Mouse (Mus musculus): ENCODE measurements around the gene Wars.
A peak's percentile ranks its signal among the peaks of the same experiment; 100 is the strongest.
"Not testable (repeated sequence)": the region's sequence is repeated elsewhere in the genome, so short reads cannot be mapped to it uniquely, and the experiment has no call there.

The Wars gene

DNA sequence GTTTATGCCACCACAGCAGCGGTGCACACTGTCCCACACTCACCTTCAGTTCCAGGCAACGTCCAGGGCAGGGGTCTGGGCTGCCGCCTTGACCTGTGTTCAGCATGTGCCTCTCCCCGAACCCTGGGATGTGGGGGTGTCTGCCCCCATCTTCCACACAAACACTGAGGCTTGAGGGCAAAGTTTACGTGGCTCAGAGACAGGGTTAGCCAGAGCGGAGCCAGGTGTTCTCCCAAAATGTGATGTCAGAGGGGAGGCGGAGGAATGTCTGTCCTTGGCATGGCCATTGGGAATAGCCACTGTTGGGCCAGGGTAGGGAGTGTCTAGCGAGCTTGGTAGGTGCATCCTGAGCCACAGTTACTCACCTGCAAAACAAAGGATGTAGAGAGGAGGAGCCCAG lies 41.2 kb downstream of the Wars start:
- no peak for DNase-seq

DNA sequence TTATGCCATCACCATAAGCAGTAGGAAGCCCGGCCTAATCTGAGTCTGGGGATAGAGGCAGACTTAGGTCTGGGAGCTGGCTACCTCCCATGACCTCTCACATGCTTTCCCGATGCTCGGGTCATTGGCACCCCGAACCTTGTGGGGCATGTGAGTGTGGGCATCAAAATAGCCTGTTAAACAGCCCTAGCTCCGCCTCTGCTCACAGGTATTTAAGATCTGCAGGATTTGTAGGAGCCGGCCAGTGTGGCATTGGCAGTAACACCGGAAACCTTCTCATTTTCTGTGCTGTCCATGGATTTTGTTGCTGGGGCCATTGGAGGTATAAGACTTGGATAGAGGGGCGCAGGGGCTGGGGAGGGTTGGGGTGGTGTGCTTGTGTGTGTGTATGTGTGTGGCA lies 43.1 kb downstream of the Wars start:
- DNase-seq, result no peak

DNA sequence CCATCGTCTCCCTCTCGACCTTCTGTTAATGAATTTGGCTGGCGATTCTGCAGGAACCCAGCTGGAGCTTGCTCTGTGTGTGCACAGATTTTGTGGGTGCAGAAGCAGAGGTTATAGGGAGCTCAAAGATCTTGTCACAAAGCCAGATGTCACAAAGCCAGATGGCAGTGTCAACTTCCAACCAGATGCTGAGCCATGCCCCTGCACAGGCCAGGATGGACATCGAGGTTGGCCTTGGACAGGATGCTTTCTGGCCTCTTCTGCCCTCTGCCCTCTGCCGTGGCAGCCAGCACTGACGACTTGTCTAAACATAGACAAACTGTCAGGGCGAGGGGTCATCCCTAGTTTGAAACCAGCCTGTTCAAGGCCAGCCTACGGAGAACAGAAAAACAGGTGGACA lies 43.8 kb downstream of the Wars start:
- no peak for DNase-seq

DNA sequence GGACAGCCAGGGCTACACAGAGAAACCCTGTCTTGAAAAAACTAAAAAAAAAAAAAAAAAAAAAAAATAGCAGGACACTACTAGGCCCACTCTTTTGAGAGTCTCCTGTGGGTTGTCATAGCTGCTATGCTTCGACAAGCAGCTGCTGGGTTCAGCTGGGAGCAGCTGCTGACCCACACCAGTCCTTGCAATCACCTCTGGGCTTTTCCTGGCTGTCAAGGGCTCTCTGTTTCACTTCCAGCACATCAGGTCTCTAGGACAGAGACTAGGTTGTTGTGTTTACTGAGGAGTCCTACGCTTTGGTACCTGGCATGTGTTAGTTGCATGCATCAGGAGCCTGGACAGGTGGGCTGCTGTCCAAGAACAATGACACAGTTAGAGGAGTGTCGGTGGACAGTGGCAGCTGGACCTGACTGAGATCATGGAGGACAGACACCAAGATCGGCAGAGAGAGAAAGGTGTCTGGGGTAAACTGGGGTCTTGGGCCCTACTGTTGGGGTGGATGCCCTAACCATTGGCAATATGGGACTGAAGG lies 44.4 kb downstream of the Wars start:
- no peak for DNase-seq

DNA sequence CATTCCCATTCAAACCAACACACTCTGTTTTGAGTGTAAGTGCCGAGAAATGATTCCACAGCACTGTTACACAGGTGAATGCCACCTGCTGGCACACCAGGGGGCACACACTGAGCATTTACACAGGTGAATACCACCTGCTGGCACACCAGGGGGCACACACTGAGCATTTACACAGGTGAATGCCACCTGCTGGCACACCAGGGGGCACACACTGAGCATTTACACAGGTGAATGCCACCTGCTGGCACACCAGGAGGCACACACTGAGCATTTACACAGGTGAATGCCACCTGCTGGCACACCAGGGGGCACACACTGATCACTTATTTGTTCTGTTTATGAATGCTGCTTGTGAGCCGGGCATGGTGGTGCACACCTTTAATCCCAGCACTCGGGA lies 45.9 kb downstream of the Wars start:
- DNase-seq, result not testable (repeated sequence)

DNA sequence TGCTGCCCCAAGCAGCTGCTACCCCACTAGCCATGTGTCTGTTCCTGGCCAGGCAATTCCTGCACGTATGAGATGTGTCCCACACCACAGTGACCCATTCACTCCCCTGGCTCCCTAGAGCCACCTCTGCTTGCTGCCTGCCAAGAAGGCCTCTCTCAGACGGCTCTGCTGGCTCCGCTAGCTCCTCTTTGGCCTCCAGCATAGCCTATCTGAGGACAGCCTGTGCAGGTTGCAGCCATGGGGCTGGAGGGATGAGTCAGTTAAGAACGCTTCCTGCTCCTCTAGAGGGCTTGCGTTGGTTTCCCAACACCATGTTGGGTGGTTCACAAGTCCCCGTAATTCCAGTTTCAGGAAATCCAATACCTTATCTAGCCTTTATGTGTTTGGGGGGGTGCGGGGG lies 51.3 kb downstream of the Wars start:
- DNase-seq, result no peak

DNA sequence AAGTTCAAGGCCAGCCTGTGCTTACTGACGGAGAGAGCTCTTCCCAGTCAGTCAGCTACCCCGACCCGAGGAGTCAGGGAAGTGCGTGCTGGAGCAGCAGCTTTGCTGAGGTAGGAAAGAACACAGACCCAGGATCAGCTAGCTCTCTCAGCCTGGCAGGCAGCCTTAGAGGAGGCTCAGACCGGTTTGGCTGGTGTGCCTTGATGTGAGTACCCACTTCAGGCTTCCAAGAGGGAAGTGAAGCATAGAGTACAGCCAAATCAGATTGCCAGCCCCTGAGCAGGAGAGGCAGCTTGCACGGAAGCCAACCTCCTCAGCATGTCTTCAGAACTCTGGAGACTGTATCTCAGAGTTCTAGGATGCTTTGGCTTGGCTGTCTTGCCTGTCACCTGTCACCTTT lies 52.8 kb downstream of the Wars start:
- no peak for DNase-seq

DNA sequence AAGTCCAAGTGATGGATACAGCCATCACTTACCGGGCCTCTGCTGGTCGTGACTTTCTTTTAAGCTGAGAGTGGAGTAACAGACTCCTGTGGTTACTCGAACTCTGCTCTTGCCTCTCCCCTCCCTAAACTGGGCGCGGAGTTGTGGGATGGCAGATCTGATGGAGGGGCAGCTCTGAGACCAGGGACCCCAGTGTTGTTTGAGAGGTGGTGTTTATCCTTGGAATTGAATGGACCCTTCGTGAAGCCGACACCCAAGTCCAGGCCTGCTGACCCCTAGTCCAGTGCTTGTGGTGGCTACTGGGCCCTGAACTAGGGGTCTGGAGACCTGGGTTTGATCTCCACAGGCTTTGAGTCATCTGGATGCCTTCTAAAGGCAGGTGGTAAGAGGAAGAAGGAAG lies 57.3 kb downstream of the Wars start:
- no peak for DNase-seq

DNA sequence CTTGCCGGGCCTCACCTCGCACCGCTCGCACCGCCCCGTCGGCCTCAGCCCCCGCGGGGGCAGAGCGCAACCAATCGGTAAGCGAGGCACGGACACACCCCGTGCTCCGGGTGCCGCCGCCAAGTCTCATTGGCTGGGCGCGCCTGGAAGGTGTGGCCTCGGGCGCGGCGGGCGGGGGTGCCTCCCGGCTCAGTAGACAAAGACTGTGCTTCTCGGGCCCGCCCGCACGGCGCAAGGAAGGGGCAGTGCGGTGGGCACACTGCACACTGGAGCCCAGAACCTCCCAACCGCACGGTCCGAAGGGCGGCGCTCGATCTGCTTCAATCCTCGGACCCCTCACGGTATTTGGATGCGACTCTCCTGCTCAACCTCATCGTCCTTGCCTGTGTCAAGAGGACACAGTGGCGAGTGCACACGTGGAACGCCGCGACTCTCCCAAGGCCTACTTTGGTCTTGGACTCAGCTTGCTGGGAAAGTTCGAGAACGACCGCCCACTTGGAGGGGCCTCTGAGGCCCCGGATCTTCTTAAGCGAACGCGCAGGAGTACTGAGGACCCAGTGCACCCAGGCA lies 58.0 kb downstream of the Wars start, which contains the start of the genes Slc25a29 and Slc25a47:
Gene Slc25a29 (minus strand): TSS at position 44 of the 570 bp plus-strand sequence.
Gene Slc25a47 (plus strand): TSS at position 207 of the 570 bp plus-strand sequence.
- DNase-seq, result peak; percentile 99

DNA sequence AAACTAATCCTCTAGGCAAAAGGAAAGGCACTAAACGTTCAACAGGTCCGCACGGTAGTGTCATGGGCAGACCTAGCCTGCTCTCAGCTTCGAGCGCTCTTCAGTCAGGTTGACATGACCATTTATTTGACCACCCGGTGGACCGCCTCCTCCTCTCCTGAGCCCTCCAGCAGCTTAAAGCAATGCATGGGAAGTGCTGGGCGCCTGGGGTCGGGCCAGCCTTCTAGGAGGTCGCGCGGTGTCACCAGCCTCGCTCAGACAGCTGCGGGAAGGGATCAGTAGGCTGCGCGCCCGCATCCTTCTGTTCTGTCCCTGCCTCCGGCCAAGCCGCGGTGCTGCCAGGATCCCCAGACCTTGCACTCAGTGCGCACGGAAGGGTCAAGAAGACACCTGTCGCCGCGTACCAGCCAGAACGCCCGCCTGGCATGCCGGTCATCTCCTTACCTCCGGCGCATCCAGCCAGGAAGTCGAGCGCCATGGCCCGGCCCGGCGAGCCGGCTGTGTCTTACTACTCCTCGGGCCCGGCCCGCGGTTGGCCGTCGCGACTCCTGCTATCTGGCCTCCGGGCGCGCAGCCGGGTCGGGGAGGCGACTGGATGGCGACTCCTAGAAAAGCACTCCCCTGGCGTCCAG lies 58.6 kb downstream of the Wars start:
- DNase-seq, result no peak

DNA sequence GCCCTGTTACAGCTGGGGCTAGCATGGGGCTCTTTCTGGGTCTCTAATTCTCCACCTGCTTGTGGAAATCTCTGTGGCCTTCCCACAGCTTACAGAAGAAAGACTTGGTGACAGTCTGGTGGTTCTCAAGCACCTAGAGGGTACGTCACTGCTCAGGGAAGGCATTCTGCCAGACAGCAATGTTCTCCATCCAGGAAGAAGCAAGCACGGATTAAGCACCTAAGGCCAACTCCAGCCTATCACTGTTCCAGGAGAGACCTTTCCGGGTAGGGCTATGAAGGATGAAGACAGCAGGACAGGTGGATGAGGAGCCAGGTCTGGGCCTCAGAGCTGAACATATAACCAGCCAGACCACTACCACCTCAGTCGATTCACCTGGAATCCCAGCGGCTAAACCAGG lies 59.2 kb downstream of the Wars start:
- no peak for DNase-seq

DNA sequence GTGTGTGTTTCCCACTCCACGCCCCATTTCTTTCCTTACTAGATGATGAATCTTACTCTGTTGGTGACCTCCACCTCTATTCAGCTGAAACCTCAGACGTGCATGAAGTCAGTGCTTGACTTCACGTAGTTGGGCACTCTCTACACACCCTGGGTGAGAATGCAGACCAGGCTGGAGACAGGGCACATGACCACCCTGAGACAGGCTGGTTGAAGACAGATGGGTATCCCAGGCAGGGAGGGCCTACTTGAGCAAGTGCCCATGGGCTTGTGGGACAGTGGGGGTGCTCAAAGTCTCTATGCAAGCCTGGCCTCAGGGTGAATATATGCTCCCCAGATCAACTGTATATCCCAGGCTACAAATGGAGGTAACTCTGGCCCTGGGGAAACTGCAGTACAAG lies 59.6 kb downstream of the Wars start:
- DNase-seq, result no peak

DNA sequence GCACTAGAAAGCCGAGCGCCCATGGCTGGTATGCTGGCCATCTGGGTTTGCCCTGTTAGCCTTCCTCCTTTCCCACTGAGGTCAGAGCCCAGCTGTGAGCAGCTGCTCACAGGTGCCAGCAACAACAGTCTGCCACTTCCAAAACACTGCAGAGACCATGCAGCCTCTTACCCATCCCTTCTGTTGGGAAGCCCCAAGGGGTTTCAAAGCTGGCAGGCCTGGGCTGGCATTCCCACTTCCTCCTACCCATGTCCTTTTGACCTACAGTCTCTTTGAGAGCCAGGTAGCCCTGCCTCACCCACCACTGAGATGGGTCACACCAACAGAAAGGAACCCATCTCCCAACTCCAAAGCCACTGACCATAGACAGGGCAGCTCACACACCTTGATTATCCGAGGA lies 60.6 kb downstream of the Wars start:
- DNase-seq, result no peak

DNA sequence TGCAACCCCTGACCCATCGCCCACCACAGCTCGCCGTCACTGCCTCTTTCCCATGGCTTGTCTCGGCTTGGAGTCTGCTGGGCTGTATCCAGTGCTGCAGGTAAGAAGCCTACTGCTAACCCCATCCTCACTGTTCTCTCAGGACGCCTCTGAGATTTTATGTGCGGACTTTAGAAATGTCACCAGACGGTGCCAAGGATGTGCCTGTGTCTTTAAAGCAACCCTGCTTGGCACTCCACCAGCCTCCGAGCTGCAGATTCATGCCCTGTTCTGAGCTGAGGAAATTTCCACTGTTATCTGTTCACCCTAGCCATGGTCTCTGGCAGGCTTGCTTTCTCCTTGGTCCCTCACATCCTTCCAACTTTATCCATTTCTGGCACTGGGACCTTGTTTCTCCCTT lies 61.1 kb downstream of the Wars start:
- no peak for DNase-seq

DNA sequence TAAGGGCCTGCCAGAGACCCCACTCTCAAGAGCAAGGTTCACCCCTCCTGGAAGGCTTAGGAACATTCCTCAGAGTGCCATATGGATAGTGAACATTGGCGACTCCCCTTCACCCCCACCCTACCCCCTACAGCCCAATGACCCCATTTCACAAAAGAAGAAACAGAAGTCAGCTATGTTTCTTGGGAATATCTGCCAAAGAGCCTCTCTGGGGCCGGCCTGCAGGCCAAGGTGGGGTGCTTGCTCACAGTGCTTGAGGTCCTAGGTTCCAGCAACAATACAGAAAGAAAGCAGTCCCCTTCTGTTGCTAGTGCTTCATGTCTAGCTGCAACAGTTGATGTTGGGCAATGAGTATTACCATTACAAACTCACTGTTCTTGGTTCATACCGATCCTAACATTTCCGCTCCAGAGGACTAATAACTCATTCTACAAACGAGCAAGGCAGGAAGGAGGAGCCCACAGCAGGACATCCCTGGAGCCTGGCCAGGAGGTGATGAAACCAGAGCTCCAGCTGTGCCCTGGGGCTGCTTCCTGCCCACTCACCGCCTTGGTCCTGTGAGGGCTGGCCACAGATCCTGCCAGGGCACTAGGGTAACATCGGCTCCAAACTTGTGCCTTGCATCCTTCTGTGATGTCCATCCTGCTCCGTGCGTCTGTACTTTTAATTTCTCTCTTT lies 61.9 kb downstream of the Wars start:
- no peak for DNase-seq

DNA sequence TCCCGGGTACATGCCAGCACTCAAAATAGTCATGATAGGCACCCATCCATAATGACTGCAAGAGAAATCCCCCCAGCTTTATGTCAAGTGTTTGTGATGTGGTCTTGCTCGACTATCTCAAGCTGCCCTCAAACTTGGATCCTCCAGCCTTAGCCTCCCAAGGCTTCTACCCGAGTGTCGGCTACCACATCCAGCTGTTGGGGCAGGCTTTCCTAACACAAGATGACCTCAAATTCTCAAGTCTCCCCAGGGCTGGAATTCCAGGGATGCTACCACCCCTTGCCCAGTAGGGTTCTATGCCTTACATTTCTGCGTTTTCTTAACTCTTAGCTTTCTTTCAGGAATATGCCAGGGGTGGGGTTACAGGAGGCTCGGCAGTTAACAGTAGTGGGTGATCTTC lies 63.6 kb downstream of the Wars start:
- no peak for DNase-seq

DNA sequence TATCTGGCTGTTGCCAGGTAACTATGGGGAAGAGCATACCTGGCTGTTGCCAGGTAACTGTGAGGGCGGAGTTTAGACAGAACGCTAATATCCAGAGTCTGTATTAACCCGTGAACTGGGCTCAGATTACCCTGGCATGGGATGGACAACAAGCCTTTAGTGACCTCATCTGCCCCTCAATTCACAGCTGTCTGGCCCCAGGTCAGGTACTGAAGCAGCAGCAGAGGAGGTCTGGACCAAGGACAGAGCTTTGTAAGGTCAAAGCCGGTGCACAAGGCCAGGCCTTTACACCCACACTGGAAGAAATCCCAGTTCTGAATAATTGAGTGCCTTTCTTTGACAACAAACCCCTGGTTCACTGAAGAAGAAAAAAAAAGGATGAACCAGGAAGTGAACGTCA lies 64.3 kb downstream of the Wars start:
- no peak for DNase-seq

DNA sequence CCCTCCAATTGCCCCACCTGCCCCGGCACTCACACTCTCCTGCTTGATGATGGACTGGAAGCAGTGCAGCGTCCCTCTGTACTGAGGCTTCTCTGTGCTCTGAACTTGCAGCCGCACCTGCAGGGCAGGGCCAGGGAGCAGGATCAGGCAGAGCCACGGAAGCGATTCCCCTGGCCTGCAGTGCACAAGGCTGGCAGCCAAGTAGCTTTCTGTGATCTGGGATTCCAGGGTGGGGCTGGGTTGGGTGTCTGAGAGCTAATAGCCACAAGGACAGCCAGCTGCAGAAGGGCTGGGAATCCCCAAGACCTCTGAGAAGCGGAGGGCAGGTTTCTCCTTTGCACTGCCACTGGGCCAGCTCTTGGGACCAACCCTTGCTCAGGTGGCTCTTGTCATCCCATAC lies 66.3 kb downstream of the Wars start:
- DNase-seq, result no peak

DNA sequence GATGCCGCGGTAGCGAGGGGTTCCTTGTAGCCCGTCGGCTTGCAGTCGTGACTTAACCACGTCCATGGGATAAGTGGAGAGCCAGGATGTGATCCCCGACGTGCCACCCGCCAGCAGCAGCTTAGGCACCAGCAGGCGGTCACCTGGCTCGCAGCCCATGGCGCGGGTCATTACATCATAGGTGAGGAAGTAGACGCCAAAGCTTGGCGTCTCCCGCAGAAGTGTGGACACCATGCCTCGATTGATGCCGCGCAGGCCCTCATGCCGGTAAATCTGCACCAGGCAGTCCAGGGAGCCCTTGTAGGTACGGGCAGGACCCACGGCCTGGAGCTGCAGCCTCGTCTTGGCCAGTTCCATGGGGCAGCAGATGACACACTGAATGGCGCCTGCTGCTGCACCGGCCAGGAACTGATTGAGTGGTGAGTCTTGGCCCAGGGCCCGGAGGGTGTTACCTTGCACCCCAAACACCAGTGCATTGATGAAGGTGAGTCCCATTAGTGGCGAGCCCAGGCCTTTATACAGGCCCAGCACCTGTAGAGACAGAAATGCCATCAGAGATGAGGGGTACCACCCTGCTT lies 66.9 kb downstream of the Wars start:
- DNase-seq, result no peak

DNA sequence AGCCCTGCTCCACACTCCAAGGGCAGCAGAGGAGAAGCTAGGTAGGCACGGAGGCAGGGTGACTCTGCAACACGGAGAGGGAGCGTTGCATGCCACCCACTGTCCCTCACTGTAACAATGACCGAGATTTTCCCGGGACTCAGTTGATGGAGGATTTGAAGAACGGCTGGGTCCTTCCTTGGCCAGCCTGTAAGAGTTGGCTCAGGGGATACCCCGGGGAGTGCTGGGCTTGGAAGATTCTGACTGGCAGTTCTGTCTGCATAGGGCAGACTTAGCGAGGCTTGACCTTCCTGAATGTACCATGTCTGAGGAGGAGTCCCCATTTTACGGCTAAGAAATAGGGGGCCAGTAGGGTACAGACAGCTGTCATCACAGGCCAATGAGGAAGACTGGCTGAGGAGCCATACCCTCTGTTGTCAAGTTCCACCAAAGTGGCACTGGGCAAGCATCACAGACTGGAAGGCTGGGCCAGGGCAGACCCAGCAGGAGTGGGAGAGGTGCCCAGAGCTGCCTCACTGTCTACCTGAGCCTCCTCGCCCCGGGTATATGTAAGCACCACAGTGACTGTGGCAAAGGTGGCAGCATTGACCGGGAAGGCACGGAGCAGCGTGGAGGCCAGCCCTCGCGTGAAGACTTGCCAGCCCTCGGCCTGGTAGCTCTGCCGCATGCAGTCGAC lies 67.6 kb downstream of the Wars start:
- DNase-seq, result no peak

DNA sequence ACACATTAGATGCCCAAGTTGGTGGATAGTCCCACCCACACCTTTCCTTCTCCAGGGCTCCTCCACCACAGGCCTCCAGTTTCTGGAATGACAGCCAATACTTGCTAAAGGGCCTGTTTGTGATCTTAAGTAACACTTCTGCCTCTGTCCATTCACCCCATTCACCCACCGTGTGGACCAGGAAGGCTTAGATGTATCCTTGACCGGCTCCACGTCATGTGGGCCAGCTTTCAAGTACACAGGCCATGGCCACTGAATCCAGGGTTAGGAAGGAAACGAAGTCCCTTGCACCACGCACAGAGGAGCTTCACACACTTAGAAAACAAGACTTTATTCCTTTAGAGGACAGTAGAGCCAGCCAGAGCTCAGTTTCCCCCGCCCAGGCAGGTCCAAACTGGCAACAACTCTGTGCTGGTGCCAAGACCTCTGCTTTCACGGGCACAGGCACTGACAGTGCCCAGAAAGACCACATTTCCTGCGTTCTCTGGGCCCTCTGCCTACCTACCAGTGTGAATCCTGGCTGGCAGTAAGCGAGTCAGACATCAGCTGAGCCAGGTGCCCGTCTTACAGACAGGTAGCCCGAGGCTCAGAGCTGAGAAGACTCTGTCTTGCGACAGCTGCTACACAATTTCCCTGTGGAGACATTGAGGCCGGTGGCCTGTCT lies 68.3 kb downstream of the Wars start:
- DNase-seq, result no peak

DNA sequence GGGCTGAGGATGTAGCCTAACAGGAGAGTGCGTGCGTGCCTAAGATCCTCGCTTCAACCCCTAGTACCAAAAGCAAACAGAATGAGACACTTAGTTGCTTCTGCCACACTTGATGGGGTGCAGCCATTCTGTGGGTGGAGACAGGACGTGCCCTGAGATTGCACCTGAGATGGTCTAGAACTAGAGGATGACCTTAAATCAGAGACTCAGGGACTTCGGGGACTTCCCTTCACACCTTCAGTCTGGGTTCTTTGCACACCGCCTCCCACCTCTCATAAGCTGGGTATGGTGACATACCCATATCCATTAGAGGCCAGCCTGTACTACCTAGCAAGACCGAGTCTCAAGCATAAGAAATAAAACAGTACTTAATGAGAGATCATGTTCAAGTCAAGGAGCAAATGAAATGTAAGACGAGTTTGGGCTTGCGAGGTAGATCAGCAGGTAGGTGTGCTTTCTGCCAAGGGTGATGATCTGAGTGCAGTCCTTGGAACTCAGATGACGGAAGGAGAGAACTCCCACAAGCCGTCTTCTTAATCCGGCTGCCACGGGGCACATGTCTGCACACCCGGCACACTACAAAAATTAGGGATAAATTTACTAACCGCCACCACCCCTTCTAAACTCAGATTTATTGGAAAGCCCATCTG lies 69.6 kb downstream of the Wars start:
- no peak for DNase-seq

All from embryo, embryonic 11 days (tissue).